Mouse (Mus musculus) adrenal gland (tissue): ENCODE results near the gene Mrpl50.

Experiments
- intact Hi-C: fragments of 180-260 bp; cut with DNase I; formaldehyde crosslinking; loops from one replicate; pipeline ENCODE4 v1.15.1; 2025
- long read RNA-seq, 2 experiments: library from polyadenylated mRNA; unstranded; transcript quantifications; one replicate each; pipeline ENCODE4 v2.0.0; 2020; ENCODE audit warnings: borderline replicate concordance in 1 of 2; ENCODE audit not compliant: insufficient replicate concordance in 1 of 2

Mrpl50 gene
- long read RNA-seq, experiment 1, transcript Mrpl50-201 (2 exons, 2,114 nt), result major isoform, 93 of 95 reads
- long read RNA-seq, experiment 1, partial matches to known transcripts, result 0 of 95 reads
- long read RNA-seq, experiment 1, other reads (novel, unspliced or antisense), result 2 of 95 reads
- long read RNA-seq, experiment 2, transcript Mrpl50-201 (2 exons, 2,114 nt), result major isoform, 118 of 121 reads
- long read RNA-seq, experiment 2, partial matches to known transcripts, result 0 of 121 reads
- long read RNA-seq, experiment 2, other reads (novel, unspliced or antisense), result 3 of 121 reads

- intact Hi-C loops, result no loop called here
These were observed at the start of gene Mrpl50, which contains the start of gene Zfp189 for GRCm38 (mm10) chr4:49520572-49521340. TSS of gene Mrpl50 (minus strand) at chr4:49521093. TSS of gene Zfp189 (plus strand) at chr4:49521176.

GRCm38 (mm10) chr4:49567613-49568012 is 46.7 kb upstream of the Mrpl50 start:
- intact Hi-C loops, result loop anchor here (1.0 kb wide), 1 partner anchor 58 kb away; no protein-coding TSS in a partner anchor

- intact Hi-C loops, result no loop called here
These were observed 39.3 kb upstream of the Mrpl50 start for GRCm38 (mm10) chr4:49559915-49560772.

- intact Hi-C loops, result no loop called here
These were observed 37.3 kb upstream of the Mrpl50 start for GRCm38 (mm10) chr4:49558181-49558580.

GRCm38 (mm10) chr4:49557375-49557774 is 36.5 kb upstream of the Mrpl50 start:
- intact Hi-C loops, result no loop called here

GRCm38 (mm10) chr4:49553380-49553779 is 32.5 kb upstream of the Mrpl50 start:
- intact Hi-C loops, result no loop called here

GRCm38 (mm10) chr4:49549383-49549782 is 28.5 kb upstream of the Mrpl50 start, which contains the start of gene Aldob:
TSS of gene Aldob (minus strand) at chr4:49549546.
- intact Hi-C loops, result no loop called here

- intact Hi-C loops, result no loop called here
These were observed 26.8 kb upstream of the Mrpl50 start for GRCm38 (mm10) chr4:49547544-49548219.

GRCm38 (mm10) chr4:49546873-49547543 is 26.1 kb upstream of the Mrpl50 start:
- intact Hi-C loops, result no loop called here

GRCm38 (mm10) chr4:49546026-49546425 is 25.1 kb upstream of the Mrpl50 start:
- intact Hi-C loops, result no loop called here

GRCm38 (mm10) chr4:49540966-49541365 is 20.1 kb upstream of the Mrpl50 start:
- intact Hi-C loops, result no loop called here

GRCm38 (mm10) chr4:49539665-49540064 is 18.8 kb upstream of the Mrpl50 start:
- intact Hi-C loops, result no loop called here

- intact Hi-C loops, result no loop called here
These were observed 15.8 kb upstream of the Mrpl50 start for GRCm38 (mm10) chr4:49536671-49537070.

- intact Hi-C loops, result no loop called here
These were observed 14.9 kb upstream of the Mrpl50 start for GRCm38 (mm10) chr4:49535675-49536294.

- intact Hi-C loops, result no loop called here
These were observed 14.1 kb upstream of the Mrpl50 start for GRCm38 (mm10) chr4:49535036-49535435.

GRCm38 (mm10) chr4:49522576-49522975 is 1.7 kb upstream of the Mrpl50 start:
- intact Hi-C loops, result no loop called here

- intact Hi-C loops, result no loop called here
These were observed 453 bp upstream of the Mrpl50 start for GRCm38 (mm10) chr4:49521346-49521745.

GRCm38 (mm10) chr4:49519476-49519875 is 1.4 kb downstream of the Mrpl50 start:
- intact Hi-C loops, result no loop called here

GRCm38 (mm10) chr4:49514441-49514840 is 6.5 kb downstream of the Mrpl50 start:
- intact Hi-C loops, result no loop called here

GRCm38 (mm10) chr4:49512636-49513035 is 8.3 kb downstream of the Mrpl50 start:
- intact Hi-C loops, result no loop called here
